Mouse (Mus musculus) thymus, adult 2 months (tissue): ENCODE measurements around the gene Nccrp1. TPM values are rescaled to one million over a fixed set of nuclear protein-coding genes. Genes with fewer than 3 reads are reported as not detected.

Experiments
- DNase-seq: peaks from one replicate; pipeline ENCODE4 v3.0.0; 2021
- H3K27ac ChIP-seq: fragments of 200-500 bp; 2 replicates; pipeline ENCODE4 v1.5.1; 2012; ENCODE audit warnings: low read length, control low read depth; ENCODE audit not compliant: control insufficient read depth, insufficient read depth
- H3K27me3 ChIP-seq: fragments of 200-500 bp; 2 replicates; pipeline ENCODE4 v1.6.1; 2012; ENCODE audit warnings: mild to moderate bottlenecking, low read length, moderate library complexity, mixed read lengths; ENCODE audit not compliant: control insufficient read depth, insufficient read depth
- H3K36me3 ChIP-seq: fragments of 200-500 bp; 2 replicates; pipeline ENCODE4 v1.6.1; 2012; ENCODE audit warnings: mild to moderate bottlenecking, low read length, moderate library complexity; ENCODE audit not compliant: control insufficient read depth, insufficient read depth
- H3K4me1 ChIP-seq: fragments of 200-500 bp; replicated peaks from 2 replicates; pipeline ENCODE4 v1.6.1; 2012; ENCODE audit warnings: low read length; ENCODE audit not compliant: control insufficient read depth, insufficient read depth
- H3K4me3 ChIP-seq: fragments of 200-500 bp; 2 replicates; pipeline ENCODE4 v1.5.1; 2012; ENCODE audit warnings: mild to moderate bottlenecking, low read length, control low read depth, moderate library complexity; ENCODE audit not compliant: control insufficient read depth, insufficient read depth
- CTCF ChIP-seq: fragments of 200-500 bp; IDR thresholded peaks from 2 replicates; pipeline ENCODE4 v1.5.1; 2012; ENCODE audit warnings: mild to moderate bottlenecking, control low read depth, low read length, moderate library complexity, borderline replicate concordance; ENCODE audit not compliant: control insufficient read depth, poor library complexity, insufficient read depth; ENCODE audit errors: extremely low read depth
- POLR2A ChIP-seq: fragments of 200-500 bp; IDR thresholded peaks from 2 replicates; pipeline ENCODE4 v1.6.1; 2012; ENCODE audit warnings: mild to moderate bottlenecking, low read length, control low read depth, moderate library complexity; ENCODE audit not compliant: control insufficient read depth, poor library complexity, insufficient read depth; ENCODE audit errors: extremely low read depth
- WGBS: fragments of 180-500 bp; shearing (Covaris S2); methylation state at CpG from one replicate; pipeline ENCODE4 v1.1.7; 2018; 5-methylcytosine and 5-hydroxymethylcytosine counted together
- polyA plus RNA-seq: library from polyadenylated mRNA; depleted of rRNA; stranded (reverse); fragments of >200 nt; gene quantifications from 2 replicates; pipeline ENCODE4 v1.2.3, GENCODE M21; 2012

Nccrp1 gene
- polyA plus RNA-seq, 1 experiment: 1.4 TPM

- no peaks in the 10 kb centered on the region for H3K27me3 ChIP-seq
- DNase-seq: no peak
- no peak overlapping the region for H3K27ac ChIP-seq
- WGBS: 81% methylated on average over 6 of the region's 6 CpGs
- no peak overlapping the region for H3K4me3 ChIP-seq
- no peak for TF ChIP-seq CTCF
- no peaks in the 10 kb centered on the region for H3K36me3 ChIP-seq
- peaks cover 44% of the 10 kb centered on the region for H3K4me1 ChIP-seq
Measured at GRCm38 (mm10) chr7:28585001-28585400, 37.9 kb upstream of the Nccrp1 start.

GRCm38 (mm10) chr7:28584468-28584867 lies 37.4 kb upstream of the Nccrp1 start:
- peaks cover 49% of the 10 kb centered on the region for H3K4me1 ChIP-seq
- no peaks in the 10 kb centered on the region for H3K36me3 ChIP-seq
- H3K27ac ChIP-seq: no peak overlapping the region
- no peak for DNase-seq
- 65% methylated on average over 4 of the region's 4 CpGs for WGBS
- no peak overlapping the region for H3K4me3 ChIP-seq
- H3K27me3 ChIP-seq: no peaks in the 10 kb centered on the region
- TF ChIP-seq CTCF (no peak), POLR2A (no peak)

DNA sequence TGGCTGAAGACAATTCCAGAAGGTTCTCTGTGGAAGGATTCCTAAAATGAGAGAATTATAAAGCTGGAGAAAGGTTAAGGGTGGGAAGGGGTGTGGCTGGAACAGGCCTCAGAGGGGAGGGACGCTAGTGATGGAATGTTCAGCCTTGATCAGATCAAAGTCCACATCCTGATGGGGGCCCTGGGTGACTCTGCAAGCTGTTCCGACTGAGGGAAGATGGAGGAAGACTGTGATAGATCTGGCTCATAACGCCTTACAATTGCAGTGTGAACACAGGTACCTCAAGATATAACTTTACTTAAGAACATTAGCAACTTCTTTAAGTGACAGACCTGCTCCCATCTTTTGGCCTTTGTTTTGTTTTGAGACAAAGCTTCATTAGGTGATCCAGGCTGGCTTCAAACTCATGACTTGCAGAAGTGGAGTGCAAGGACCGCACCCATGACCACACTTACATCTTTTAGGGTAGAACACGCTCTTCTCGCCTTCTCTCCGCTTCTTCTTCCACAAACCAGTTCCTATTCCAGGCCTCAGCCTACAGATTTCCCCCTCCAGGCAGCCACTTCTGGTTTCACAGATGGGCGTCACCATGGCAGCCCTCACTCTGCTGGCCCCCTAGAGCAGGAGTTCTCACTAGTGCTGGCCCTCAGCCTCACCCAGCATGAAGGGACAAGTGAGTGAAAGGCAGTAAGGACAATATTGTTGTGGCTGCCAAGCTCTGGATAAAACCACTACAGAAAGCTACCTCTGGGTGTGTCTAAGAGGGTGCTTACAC lies 36.7 kb upstream of the Nccrp1 start:
- no peak for DNase-seq
- H3K4me3 ChIP-seq: no peak overlapping the region
- WGBS: 88% methylated on average over 8 of the region's 8 CpGs
- H3K27me3 ChIP-seq: no peaks in the 10 kb centered on the region
- no peak overlapping the region for H3K27ac ChIP-seq
- TF ChIP-seq POLR2A (no peak), CTCF (no peak)
- no peaks in the 10 kb centered on the region for H3K36me3 ChIP-seq
- peaks cover 55% of the 10 kb centered on the region for H3K4me1 ChIP-seq

DNA sequence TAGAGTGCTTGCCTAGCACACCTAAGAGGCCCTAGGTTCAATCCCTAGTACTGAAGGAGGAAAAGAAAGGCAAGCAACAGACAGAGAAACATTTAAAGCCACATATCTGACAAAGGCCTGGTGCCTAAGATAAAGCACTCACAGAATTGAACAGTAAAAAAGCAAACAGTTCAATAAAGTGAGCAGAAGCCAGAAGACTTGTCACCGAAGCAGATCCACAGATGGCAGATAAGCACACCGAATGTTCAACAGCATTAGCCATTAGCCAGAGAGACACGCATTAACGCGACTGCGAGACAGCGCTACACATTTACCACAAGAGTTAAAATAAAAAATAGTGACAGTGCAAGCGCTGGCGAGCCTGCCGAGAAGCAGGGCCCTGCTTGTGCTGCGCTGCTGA lies 35.8 kb upstream of the Nccrp1 start:
- TF ChIP-seq POLR2A (no peak), CTCF (no peak)
- Histone ChIP-seq H3K4me3 (no peak overlapping the region), H3K27me3 (no peaks in the 10 kb centered on the region), H3K4me1 (peaks cover 52% of the 10 kb centered on the region), H3K36me3 (no peaks in the 10 kb centered on the region), H3K27ac (no peak overlapping the region)
- 48% methylated on average over 11 of the region's 11 CpGs for WGBS
- DNase-seq: no peak

DNA sequence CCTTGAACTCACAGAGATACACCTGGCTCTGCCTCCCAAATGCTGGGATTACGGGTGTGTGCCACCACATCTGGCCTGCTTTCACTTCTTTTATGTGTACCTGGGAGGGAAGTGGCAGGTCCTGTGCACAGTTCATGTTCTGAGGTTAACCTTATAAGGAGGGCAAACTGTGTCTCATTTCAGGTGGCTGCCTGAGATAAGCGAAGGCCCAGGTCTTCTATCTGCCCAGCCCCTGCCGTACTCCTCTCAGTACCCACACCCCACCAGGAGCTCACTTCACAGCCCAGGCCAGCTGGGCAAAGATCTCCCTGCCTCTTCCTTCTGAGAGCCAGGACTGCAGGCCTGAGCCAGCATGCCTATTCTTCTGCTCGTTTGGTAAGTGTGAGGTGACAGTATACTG lies 34.7 kb upstream of the Nccrp1 start:
- no peak for DNase-seq
- 11% methylated on average over 4 of the region's 4 CpGs for WGBS
- Histone ChIP-seq H3K4me3 (no peak overlapping the region), H3K27me3 (no peaks in the 10 kb centered on the region), H3K36me3 (no peaks in the 10 kb centered on the region), H3K27ac (peak overlapping the region; percentile 46; the same call in 1 of the 2 replicates), H3K4me1 (peaks cover 54% of the 10 kb centered on the region)
- no peak for TF ChIP-seq POLR2A
- no peak for TF ChIP-seq CTCF

- no peaks in the 10 kb centered on the region for H3K36me3 ChIP-seq
- H3K4me1 ChIP-seq: peaks cover 54% of the 10 kb centered on the region
- TF ChIP-seq CTCF (no peak), POLR2A (no peak)
- no peak overlapping the region for H3K27ac ChIP-seq
- WGBS: 69% methylated on average over 5 of the region's 5 CpGs
- no peak for DNase-seq
- no peak overlapping the region for H3K4me3 ChIP-seq
- no peaks in the 10 kb centered on the region for H3K27me3 ChIP-seq
Measured at GRCm38 (mm10) chr7:28579826-28580225, 32.8 kb upstream of the Nccrp1 start.

DNA sequence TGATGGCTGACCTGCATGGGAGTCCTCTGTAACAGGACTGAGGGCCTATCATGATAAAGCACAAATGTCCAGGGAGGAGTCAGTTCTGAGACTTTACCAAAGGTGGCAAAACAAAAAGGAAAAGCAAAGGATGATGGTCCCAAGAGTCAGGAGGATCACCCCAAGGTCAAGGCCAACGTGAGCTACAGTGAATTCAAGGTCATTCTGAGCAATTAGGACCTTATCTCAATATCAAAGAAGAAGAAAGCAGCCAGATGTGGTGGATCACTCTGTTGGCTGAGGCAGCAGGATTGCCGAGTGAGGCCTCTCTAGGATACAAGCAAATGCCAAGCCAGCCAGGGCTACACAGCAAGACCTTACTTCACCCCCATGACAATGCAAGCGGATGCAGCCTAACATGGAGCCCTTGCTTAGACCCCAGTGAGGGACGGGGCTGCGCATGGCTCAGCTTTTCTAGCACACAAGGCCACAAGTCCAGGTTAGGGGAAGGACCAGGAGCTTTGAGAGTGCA lies 31.5 kb upstream of the Nccrp1 start:
- peaks cover 49% of the 10 kb centered on the region for H3K4me1 ChIP-seq
- 91% methylated on average over 5 of the region's 5 CpGs for WGBS
- no peak overlapping the region for H3K27ac ChIP-seq

More for the DNA sequence above, 31.5 kb upstream of the Nccrp1 start:
- no peaks in the 10 kb centered on the region for H3K36me3 ChIP-seq
- no peaks in the 10 kb centered on the region for H3K27me3 ChIP-seq
- TF ChIP-seq POLR2A: no peak
- no peak for TF ChIP-seq CTCF
- DNase-seq: no peak
- H3K4me3 ChIP-seq: no peak overlapping the region
